Mouse (Mus musculus): ENCODE data around the gene Krtap14.

DNA sequence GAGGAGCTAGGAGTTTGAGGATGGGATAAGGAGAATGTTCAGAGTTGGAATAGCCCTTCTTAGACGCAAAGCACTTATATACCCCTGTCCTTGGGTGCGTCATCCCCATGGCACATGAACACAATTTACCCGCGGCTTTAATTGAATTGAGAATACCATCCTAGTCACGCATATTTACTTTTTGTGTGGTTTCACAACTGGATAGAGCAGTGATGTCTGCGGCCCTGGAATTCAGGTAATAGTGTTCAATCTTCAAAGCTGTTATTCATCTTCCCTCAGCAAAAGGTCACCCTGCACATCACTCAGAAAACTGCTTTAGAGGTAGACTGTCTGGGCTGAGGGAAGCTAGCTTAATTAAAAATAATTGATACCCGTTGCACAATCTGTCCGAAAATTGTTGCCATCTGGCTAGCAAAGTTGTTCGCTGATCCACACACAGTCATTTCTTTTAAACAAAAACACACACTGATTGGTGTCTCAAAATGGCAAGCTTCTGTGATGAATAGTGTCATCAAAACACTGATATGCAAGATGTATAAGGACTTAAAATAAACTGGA lies at the start of gene Krtap14:
- TF ChIP-seq CTCF (IDR thresholded peaks at IDR 0.05; ENCODE audit: extremely low read depth, insufficient read length, insufficient replicate concordance, low read depth, low read length) (no peak), POLR2A (IDR thresholded peaks at IDR 0.05; ENCODE audit: low read depth, low read length) (no peak)
